Mouse (Mus musculus) megakaryocyte progenitor cell, adult 5-6 weeks (primary cell): ENCODE results near the gene Llph. TPM values are rescaled to one million over a fixed set of nuclear protein-coding genes. Genes with fewer than 3 reads are reported as not detected.
"Not testable (repeated sequence)": the region's sequence is repeated elsewhere in the genome, so short reads cannot be mapped to it uniquely, and the experiment has no call there.

Experiments
- ATAC-seq: replicated peaks from 2 replicates; pipeline ENCODE4 v1.8.0; 2016; ENCODE audit warnings: mild to moderate bottlenecking, moderate TSS enrichment, inconsistent platforms; ENCODE audit not compliant: poor library complexity
- total RNA-seq, 2 experiments: library from RNA; stranded (forward) in 1 of 2; stranded (reverse) in 1 of 2; fragments of 157-497, 149-512 nt in 1 of 2; fragments of 200-1000 nt in 1 of 2; gene quantifications; 2 replicates each; pipeline versions ENCODE4 v1.2.3 to v1.2.4; 2015 to 2017

Llph gene
- total RNA-seq (2015): 74.3 and 76.6 TPM in 2 replicates
- total RNA-seq (2017): 89.6 and 96.1 TPM in 2 replicates

DNA sequence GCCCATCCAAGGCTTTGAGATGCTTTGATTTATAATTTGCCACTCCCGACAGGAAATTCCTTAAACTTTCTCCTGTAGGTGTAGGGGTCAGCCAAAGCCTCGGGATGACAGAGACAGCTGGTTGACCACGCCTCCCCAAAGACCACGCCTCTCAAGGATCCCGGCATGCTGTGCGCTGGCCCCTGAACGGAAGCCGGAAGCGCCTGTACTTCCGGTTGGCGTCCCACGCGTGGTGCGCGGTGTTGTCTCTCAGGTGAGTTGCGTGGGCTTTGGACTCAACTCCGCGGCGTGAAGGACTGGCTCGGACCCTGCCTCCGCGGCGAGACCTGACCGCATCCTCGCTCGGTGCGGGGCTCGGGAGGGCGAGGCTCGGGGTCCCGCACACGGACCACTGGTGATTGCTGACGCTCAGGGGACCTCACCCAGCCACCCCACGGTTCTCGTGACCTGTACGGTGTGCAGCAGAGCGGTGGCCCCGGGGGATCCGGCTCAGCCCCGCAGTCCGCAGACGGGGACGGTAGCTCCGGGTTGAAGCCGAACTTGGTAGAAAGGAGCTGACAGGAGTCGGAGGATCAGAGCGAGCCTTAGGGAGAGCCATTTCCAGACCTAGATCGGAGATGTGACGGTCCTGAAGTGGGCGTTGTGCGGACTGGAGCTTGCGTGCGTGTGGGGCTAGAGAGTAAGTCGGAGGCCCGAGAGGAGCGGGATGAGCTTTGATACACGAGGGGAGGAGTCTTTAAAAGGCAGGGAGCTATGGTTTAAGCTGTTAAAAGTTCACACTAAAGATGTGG, at the start of gene Llph:
TSS of gene Llph (plus strand) at position 200 of the 791 bp plus-strand sequence.
- ATAC-seq: peak; percentile 91

DNA sequence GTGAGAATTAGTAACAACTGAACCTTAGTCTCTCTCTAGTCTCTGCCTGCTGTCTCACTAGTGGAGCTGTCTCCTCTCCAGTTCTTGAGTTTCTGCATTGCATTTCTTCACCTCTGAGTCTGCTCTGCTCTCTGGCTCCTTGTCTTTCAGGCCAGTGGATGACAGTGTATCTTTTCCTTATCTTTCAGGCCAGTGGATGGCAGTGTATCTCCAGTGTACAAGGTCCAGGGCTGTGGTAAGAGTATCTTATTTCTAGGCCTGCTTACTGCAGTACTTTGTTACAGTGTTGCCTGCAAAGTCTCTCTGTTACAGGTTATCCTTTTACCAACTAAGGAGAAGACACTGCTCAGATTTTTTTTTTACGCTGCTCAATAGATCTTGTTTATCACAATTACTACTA, 44.0 kb upstream of the Llph start:
- ATAC-seq: peak; percentile 96

DNA sequence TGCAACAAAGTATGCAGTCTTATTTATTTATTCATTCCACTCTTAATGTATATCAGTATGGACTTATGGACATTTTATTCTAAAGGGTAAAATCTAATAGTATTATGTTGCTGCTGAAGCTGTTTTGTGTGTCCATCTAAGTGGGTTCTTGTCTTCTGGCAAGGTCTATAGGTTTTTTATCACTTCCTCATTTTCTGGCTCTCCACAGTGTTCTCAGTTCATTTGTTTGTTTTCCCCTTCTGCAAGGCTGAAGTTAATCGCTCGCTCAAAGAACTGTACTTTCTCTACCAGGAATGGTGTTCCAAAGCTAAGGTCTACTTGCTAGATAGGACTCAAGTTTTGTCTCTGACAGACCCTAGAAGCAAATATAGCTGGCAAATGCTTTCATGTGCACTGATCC, 43.5 kb upstream of the Llph start:
- ATAC-seq: peak; percentile 47; the same call in 1 of the 2 replicates

DNA sequence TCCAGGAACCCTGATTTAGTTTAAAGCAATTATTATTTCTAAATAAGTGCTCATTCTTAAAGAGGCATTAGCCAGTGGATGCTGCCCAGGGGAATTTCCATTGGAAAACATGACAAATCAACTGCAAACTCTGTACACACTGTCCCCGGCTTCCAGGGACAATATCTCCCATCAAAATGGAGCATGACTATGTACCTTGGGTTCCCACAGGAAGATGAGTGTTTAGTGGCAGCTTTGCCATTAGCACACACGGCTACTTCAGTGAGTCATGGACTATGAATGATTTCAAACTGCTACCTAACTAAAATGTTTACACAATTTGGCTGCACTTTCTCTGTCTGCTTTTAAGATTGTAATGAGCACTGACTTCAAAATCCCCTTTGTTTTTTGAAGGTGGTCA, 38.4 kb upstream of the Llph start:
- ATAC-seq: no peak

DNA sequence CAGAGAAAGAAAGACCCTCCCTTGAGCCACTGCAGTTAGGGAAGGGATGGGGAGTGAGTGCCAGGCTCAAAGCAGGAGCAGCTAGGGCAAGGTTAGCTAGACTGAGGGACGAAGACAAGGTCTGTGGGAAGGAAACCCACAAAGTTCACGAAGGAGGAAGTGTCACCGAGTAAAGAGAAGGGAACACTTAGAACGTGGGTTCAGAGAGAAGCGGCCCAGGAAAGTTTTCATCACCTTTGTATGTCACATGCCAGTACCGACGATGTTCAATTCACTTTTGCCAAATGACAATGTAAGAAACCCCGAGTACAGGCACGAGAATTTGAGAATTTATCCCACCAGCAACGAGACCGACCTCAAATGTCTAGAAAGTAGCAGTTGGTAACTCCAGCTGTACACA, 37.6 kb upstream of the Llph start:
- peak; percentile 64 for ATAC-seq

DNA sequence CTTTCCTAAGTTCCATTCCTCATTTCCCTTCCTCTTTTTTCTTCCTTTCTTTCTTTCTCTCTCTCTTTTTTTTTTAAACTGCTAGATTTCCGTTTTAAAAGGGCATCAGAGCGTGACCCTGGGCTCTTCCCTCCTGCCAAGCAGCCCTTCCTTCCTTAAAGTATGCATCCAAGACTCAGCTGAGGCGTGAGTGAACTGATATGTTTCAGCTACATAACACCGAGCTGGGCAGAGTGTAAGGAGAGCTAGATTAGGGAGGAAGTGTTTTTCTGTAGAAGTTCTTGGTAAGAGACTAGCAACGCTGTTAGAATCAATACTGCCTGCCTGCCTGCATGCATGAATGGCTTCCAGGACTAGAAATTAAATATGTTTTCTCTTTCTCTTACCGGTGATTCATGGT, 37.1 kb upstream of the Llph start:
- ATAC-seq: peak; percentile 47

DNA sequence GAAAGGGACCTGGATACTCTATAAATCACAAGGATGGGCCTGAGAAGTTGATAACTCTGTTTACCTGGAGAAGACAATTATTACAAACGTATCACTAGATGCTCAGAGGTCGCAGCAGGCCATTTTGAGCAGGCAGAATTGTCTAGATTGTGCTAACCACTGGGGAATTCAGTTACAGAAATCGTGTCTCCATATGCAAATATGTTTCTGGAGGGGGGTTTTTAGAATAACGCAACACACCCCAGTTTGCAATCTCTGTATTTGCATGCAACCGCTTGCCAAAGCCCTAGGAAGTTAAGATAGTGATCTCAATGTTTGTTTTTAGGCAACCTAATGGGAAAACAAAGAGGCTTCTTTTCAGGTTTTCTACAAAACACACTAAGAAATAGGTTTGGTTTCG, 35.7 kb upstream of the Llph start:
- no peak for ATAC-seq

DNA sequence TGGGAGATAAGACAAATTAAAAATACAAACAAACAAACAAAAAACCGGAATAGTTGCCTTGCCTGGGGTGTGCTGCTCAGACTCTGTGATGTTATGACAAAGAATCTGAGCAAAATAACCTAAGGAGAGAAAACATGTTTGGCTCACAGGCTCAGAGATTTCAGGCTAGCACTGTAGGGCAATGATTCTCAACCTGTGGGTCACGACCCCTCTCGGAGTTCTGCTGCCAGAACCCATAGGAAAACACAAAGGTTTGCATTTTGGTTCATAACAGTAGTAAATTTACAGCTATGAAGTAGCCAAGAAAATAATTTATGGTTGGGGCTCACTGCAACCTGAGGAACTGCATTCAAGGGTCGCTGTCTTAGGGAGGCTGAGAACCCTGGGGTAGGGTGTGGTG, 34.6 kb upstream of the Llph start:
- ATAC-seq: no peak

DNA sequence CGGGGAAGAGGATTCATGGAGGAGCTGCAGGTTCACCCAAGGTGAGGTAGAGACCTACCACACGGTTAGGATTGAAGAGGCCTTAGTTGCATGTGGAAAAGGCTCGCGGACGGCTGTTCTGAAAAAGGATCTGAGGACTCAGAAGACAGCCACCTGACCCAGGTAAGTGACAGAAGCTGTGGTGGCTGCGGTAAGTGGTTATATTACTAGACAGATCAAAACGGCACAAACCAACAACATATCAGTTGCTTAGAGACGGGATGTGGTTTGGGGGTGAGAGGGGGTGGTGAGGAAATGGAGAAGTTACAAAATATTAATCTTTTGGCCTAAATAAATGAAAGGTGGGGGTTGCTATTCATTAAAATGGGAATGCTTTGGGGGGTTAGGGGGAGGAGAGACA, 33.6 kb upstream of the Llph start:
- ATAC-seq: peak; percentile 69

DNA sequence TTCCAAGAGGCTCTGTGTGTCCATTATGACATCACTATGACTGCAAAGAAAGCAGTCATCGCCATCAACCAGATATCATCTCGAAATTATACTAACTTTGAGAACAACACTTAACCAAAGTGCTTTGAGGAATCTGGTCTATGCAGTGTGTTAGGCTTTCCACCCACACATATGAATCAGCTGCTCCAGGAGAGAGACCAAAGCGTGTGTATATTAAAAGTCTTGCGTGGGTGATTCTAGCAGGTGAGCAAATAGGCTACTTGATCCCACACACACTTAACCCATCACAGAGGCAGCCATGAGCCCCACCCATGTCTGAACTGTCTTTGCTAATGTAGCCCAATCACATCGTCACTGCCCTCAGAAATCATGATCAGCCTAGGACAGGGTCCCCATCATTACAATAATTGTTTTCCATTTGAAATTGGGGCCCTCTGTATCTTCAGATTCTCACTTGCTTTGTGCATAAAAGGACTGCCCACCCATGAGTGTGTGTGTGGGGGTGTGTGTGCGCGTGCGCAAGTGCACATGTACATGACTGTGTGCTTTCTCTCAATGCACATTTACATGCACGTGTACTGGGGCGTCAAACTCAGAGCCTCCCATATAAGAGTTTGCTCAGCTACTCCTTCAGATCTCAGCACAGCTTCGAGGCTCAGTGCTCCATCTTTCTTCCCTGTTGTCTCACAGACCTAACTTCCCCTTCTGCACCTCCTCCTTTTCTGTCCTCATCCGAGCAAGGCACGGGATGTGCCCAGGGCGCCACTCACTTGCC, 29.6 kb upstream of the Llph start:
- ATAC-seq: peak; percentile 21; the same call in 1 of the 2 replicates

DNA sequence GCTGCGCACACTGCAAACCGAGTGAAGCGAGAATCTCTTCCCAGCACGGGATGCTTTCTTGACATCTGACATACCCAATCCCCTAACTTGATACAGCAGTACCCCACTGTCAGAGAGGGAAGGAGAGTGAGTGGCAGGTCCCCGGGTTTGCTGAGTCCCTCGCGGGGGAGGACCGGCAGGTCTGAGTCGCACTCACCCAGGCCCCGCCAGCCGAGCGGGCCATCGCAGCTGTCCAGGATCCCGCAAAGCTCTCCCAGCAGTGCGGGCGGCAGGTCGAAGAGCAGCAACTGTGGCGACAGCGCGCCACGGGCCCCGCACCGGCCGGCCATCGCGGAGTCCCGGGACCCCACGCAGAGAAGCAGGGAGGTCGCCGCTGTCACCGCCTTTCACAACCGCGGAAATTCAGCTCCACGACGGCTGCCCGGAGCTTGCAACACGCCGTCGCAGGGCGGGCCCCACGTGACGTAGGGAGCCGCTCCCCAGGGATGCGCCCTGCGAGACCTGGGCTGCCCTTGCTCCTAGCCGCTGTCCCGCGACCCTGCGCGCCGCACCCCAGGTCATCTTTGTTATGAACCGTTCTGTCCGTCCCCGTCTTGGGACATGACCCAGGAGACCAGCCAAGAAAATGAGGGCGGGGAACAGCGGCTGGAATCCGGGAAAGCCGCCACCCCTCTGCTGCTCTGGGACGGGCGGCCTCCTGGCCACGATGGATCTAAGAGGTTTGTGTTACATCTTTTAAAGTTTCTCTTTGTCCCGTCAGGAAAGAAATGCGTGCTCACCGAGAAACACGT, 25.5 kb upstream of the Llph start, which contains the start of gene Tmbim4:
TSS of gene Tmbim4 (plus strand) at position 460 of the 791 bp plus-strand sequence.
- ATAC-seq: peak; percentile 70

DNA sequence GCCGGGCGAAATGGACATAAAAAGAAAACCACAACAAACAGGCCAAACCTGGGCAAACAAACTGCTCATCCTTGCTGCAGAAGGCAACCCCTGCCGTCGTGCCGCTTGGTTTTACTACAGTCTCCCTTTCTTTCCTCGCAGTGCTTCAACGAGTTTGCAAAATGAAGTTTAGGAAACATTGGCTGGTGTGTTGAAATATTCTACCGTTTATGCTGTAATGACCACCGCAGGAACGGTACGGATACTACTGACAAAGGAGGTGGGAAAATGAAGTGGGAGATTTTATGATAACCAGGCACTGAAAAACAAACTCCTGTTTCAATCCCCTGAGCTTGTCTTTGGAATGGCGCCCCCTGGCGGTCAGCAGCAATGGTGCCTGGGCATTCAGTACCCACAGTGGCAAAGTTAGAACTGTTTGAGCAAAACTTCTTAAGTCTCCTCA, 24.9 kb upstream of the Llph start, which contains the start of gene Irak3:
TSS of gene Irak3 (minus strand) at position 170 of the 442 bp plus-strand sequence.
- peak; percentile 70 for ATAC-seq

DNA sequence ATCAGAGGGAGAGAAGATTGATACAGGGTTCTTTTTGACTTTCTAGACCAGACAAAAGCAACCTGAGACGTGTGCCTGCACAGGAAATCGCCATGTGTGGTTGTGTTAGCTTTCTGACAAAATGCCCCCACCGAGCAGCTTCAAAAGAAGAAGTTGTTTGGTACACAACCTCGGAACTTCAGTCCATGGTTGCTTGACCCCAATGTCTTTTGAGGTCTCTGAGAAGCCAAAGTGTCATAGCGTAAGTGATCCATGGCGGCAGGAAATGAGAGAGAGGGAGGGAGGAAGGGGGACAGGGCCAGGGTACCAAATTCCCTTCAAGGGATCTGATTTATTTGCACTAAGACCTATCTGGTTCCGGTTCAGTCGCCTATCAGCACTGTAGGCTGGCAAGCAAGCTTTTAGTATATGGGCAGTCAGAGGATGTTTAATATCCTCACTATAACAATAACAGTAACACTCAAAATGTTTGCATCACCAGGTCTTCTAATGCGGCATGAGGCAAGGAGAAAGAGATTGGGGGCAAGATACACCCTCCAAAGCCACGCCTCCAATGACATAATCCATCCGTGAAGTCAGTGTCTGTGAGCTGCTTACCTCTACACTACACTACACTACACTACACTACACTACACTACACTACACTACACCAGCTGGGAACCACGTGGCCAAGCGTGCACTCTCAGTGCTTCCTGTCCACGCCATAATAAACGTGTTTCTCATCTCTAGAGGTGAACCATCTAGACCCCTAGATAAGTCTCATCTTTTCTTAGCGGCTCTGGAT, 24.2 kb upstream of the Llph start:
- ATAC-seq: peak; percentile 21

DNA sequence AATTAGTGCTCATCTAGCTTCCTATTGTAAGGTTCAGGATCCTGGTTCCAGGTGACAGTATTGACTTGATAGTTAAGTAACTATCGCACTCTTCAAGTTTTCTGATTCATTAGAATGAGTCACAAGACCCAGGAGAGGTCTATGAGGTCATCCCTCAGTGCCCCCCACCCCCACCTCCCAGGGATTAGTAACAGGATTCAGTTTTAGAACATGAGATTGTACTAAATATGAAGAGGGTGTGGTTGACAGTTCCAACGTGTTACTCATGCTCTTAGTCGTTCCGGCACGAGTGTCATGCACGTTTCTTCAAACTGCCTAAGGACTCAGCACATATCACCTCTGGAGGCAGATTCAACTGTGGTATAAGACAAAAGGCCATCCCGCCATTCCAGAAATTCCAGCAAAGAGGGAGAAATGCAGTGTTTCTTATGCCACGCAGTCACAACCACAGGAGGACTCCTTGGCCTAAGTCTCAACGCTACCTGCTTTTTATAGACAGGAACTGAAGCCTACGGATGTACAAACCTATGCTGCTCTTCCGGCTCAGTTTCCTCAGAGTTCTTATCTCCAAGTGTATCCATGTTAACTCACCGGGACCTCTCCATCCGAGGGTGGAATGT, 22.2 kb upstream of the Llph start:
- no peak for ATAC-seq

DNA sequence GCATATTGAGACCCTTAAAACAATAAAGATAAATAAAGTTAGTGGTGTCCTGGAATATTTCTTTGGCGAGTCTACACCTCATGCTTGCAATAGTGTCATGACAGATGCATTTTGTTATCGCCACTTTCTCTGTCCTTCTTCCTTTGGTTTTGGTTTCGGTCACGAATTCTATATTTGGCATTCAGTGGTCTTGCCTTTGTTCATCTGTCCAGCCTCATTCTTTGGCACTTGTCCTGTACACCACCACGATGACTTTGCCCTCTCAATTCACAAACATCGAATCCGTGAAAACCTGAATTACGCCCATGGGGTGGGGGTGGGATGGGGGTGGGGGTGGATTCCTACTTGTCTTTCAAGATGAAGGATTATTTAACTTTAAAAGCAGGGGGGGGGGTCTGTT, 18.9 kb upstream of the Llph start:
- ATAC-seq: no peak; the same call in 1 of the 2 replicates

DNA sequence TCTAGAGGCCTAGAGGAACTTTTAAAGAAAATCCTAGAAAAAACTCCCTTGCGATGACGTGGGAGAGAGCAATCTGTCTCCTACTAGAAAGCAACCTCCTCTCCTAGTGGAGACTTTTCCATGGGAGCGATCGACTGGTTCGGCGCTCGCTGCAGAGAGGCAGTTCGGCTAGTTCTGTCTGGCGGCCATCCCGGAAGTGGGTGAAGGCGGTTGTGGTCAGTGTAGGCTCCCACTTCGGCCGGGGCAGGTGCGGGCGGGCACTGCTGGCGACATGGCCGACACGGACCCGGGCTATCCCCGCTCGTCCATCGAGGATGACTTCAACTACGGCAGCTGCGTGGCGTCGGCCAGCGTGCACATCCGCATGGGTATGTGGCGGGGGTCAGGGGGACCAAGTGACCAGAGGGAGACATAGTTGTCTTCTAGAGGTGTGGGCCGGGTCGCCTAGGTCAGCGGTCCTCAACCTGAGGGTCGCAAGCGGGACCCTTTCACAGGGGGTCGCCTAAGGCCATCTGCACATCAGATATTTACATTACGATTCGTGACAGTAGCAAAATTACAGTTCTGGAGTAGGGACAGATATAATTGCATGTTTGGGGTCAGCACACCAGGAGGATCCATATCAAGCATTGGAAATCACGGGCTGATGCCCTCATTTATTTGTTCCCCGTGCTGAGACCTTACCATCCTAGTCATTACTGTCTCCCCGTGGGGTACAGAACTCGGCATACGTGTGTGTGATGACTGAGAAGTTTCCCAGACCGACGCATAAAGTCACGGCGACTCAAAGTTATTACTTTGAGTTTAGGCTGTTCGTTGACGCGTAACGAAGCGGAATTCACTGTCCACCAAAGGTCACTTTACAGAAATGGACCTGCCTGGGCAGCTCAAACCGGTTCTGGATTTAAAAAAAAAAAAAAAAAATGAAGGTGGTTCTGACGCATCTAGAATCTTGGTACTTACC, 18.0 kb upstream of the Llph start:
- peak; percentile 93 for ATAC-seq

DNA sequence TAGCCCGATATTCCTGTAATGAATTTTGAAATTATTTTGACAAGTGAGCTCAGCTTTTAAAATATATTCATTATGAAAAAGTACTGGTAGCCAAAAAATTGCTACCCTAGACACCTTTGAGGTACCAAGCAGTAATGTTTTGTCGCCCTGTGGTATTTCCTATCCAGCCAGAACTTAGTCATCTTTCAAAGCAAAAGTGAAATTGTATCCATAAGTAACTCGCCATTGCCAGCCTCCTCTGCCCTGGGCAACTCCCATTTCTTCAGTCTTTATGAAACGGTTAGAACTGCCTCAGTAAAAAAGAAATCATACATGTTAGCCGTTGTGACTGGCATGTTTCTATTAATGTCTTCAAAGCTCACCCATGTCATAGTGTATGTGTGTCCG, 17.3 kb upstream of the Llph start:
- ATAC-seq: peak; percentile 36

DNA sequence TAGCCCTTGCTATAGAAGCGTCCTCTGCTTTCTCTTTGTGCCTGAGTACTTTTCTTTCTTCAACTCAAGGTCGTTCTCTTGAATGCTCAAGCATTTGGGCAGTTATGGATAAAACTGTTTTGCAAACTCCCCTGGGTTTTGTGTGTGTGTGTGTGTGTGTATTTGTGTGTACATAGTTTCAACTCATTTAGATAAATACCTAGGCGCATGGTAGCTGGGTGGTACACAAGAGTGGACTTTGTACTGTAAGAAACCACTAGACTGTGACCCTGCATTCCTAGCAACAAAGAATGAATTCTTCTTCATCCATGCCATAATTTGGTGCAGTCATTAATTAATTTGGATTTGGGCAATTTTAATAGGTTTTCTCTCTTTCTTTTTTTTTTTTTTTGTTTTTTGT, 16.8 kb upstream of the Llph start:
- no peak for ATAC-seq

DNA sequence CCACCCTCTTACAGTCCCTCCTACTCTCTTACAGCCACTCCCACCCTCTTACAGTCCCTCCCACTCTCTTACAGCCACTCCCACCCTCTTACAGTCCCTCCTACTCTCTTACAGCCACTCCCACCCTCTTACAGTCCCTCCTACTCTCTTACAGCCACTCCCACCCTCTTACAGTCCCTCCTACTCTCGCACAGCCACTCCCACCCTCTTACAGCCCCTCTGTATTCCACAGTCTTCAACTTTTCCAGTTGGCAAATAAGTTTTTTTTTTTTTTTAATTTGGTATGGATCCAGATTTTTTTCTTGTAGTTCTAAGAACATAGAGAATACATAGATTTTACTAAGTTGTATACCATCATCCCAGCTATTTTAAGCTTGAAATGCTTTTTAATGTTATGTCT, 9.8 kb upstream of the Llph start:
- not testable (repeated sequence) for ATAC-seq
